Mouse (Mus musculus) MEL-GATA-1-ER (cell line): ENCODE data around the gene Clip2.

Experiments
- DNase-seq: peaks from one replicate; pipeline ENCODE4 v3.0.0-alpha.2; 2012; ENCODE audit warnings: low read depth; ENCODE audit errors: extremely low read depth

Gene Clip2

GRCm38 (mm10) chr5:134552110-134552972 lies at the start of gene Clip2:
Gene Clip2 (minus strand): TSS chr5:134552434.
- peak; percentile 65 for DNase-seq

GRCm38 (mm10) chr5:134597711-134598110 lies 45.5 kb upstream of the Clip2 start:
- no peak for DNase-seq

GRCm38 (mm10) chr5:134593093-134593492 lies 40.9 kb upstream of the Clip2 start:
- DNase-seq, result no peak

- no peak for DNase-seq
These were observed 39.9 kb upstream of the Clip2 start for GRCm38 (mm10) chr5:134592026-134592581.

GRCm38 (mm10) chr5:134589900-134590299 lies 37.7 kb upstream of the Clip2 start:
- DNase-seq, result no peak

- peak; percentile 91 for DNase-seq
These were observed 32.6 kb upstream of the Clip2 start for GRCm38 (mm10) chr5:134584798-134585197.

- DNase-seq, result peak; percentile 85
These were observed 31.6 kb upstream of the Clip2 start for GRCm38 (mm10) chr5:134583884-134584213.

GRCm38 (mm10) chr5:134583006-134583883 lies 31.0 kb upstream of the Clip2 start:
- no peak for DNase-seq

- peak; percentile 90 for DNase-seq
These were observed 30.1 kb upstream of the Clip2 start for GRCm38 (mm10) chr5:134582221-134582907.

GRCm38 (mm10) chr5:134581146-134581545 lies 28.9 kb upstream of the Clip2 start, which contains the start of gene Rfc2:
Gene Rfc2 (plus strand): TSS chr5:134581366.
- DNase-seq, result no peak

GRCm38 (mm10) chr5:134579135-134579534 lies 26.9 kb upstream of the Clip2 start:
- no peak for DNase-seq

- DNase-seq, result no peak
These were observed 25.3 kb upstream of the Clip2 start for GRCm38 (mm10) chr5:134577534-134577933.

- no peak for DNase-seq
These were observed 24.4 kb upstream of the Clip2 start for GRCm38 (mm10) chr5:134576517-134577220.

GRCm38 (mm10) chr5:134575833-134576232 lies 23.6 kb upstream of the Clip2 start:
- DNase-seq, result no peak

- no peak for DNase-seq
These were observed 20.4 kb upstream of the Clip2 start for GRCm38 (mm10) chr5:134572508-134573214.

- DNase-seq, result peak; percentile 72
These were observed 19.7 kb upstream of the Clip2 start for GRCm38 (mm10) chr5:134571730-134572507.

- no peak for DNase-seq
These were observed 16.8 kb upstream of the Clip2 start for GRCm38 (mm10) chr5:134568964-134569491.

- DNase-seq, result no peak
These were observed 15.8 kb upstream of the Clip2 start for GRCm38 (mm10) chr5:134568030-134568429.

GRCm38 (mm10) chr5:134567445-134567844 lies 15.2 kb upstream of the Clip2 start:
- DNase-seq, result no peak
